Mouse (Mus musculus) kidney, adult 8-10 months (tissue): ENCODE measurements around the gene Cryge.
A peak's percentile ranks its signal among the peaks of the same experiment; 100 is the strongest.

ENCODE experiments used
- DNase-seq, 2 experiments: peaks; one replicate each; pipeline ENCODE4 v3.0.0; 2022

Gene Cryge

DNA sequence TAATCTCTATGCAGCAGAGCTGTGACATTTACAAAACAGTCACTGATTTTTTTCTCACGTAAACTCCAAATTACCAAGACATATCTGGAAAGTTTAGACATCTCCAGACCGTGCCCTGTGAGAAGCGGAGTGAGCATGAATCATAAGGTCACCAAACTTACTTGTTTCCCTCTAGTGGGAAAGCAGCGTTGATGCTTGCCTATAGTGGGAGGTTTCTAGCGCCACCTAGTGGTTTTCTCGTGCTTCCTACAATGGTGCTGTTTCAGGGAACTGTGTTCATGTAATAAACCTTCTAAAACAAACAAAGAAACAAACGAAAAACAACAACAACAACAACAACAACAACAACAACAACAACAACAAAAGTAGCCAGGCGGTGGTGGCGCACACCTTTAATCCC, 40.8 kb downstream of the Cryge start:
- peak; percentile 40 to 61 for DNase-seq

DNA sequence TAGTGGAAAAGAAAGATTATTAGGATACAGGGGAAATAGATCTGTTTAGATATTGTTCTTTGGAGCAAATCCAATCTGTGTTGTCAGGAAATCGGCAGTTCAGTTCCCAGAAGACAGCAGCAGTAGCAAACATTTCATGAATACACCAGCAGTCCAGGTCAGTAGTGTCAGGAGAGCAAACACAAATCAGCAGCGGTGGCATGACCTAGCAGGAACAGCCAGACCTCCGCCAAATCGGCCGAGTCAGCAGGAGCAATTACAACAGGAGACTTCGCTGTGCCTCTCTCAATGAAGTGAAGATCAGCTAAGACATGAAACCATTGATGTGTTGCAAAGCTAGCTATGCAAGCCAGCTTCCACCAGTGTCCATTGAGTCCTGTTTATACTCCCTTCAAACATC, 45.4 kb downstream of the Cryge start:
- DNase-seq: no peak

DNA sequence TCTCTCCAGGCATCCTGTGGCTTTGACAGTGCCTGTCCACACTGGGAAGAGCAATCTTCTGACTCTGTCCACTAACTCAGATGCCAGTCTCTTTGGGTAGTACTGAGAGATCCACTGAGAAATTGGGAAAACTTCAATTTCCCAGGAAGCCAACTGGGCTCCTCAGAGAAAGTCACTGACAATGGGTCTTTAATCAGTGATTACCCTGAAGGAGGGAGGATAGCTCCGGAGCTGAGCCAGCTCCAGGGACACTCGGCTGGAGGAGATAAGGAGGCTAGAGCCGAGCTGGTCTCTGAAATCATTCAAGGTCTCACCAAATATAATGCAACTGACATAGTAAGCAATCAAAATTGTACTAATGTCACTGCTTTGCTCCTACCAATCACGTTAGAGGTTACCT, 46.4 kb downstream of the Cryge start:
- no peak for DNase-seq
